9 mouse cellular contexts compared by ENCODE assay signal in the genomic region with DNA sequence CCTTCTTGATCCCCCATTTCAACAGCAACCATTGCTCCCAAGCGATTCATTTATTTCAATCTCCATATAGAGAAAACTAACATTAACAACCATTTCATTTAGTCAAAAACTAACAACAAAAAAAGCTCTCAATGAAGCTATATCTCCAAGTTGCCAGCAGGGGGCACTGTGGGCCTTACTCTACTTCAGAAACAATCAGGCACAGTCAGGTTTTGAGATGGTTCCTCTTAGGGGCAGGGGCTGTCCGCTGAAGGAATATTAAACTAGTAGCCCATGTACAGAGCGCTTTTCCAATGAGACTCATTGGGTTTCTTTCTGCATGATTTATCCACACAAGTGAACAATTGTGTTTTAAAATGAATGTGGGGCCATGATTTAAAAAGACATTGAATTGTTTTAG.
DNase-seq lines count a peak whose midpoint lies in the region; ATAC-seq and TF ChIP-seq lines count a peak whose summit lies in the region.
"Had no signal": no experiment of that assay in that cellular context is flagged by ENCODE, and none has a peak within 500 bp of the region (broad histone marks: within the 10 kb centered on the region; RNA-seq: fewer than 3 reads in every experiment).

No protein-coding gene starts in this region.

- H3K4me1 ChIP-seq in cerebellum, adult 2 months (ENCODE audit: control insufficient read depth, insufficient read depth, low read length), result no peaks in the 10 kb centered on the region
- no peaks in the 10 kb centered on the region for H3K4me1 ChIP-seq in midbrain, embryonic 11.5 days (ENCODE audit: control insufficient read depth, insufficient read depth, low read length)
- peaks cover 11% of the 10 kb centered on the region for H3K4me1 ChIP-seq in midbrain, embryonic 15.5 days

- WGBS in cerebellum, adult 2 months, result 34% methylated on average over 3 of the region's 3 CpGs
- WGBS in midbrain, embryonic 11.5 days, result 33% methylated on average over 3 of the region's 3 CpGs
- 17% methylated on average over 3 of the region's 3 CpGs for WGBS in midbrain, embryonic 15.5 days

- H3K36me3 ChIP-seq in midbrain, embryonic 11.5 days (ENCODE audit: control insufficient read depth, insufficient read depth, low read length), result no peaks in the 10 kb centered on the region
- H3K36me3 ChIP-seq in midbrain, embryonic 15.5 days (replicated peaks), result no peaks in the 10 kb centered on the region

- no peak overlapping the region for H3K4me2 ChIP-seq in midbrain, embryonic 11.5 days
- no peak overlapping the region for H3K4me2 ChIP-seq in midbrain, embryonic 15.5 days

- peak; percentile 33 to 34 for DNase-seq in cerebellum, adult 2 months
- DNase-seq in midbrain, embryonic 11.5 days (ENCODE audit: low spot score, missing footprints), result peak; percentile 88
- DNase-seq in cerebellum, postnatal 36 days, result peak; percentile 45 to 57
- peak; percentile 48 for DNase-seq in kidney, postnatal 14 days
- DNase-seq in lung, postnatal 36 days, result peak; percentile 26
- DNase-seq in spleen, adult 12 weeks (ENCODE audit: low spot score), result no peak

- H3K9me3 ChIP-seq in midbrain, embryonic 11.5 days (ENCODE audit: control insufficient read depth, low read length), result no peaks in the 10 kb centered on the region
- H3K9me3 ChIP-seq in midbrain, embryonic 15.5 days, result no peaks in the 10 kb centered on the region

- ATAC-seq in cerebellum, adult (ENCODE audit: insufficient number of reproducible peaks, low FRiP score, low TSS enrichment), result no peak
- no peak for ATAC-seq in midbrain, embryonic 11.5 days (ENCODE audit: low FRiP score)
- ATAC-seq in midbrain, embryonic 15.5 days (replicated peaks), result no peak

- no peak overlapping the region for H3K9ac ChIP-seq in midbrain, embryonic 11.5 days (ENCODE audit: low read length)
- H3K9ac ChIP-seq in midbrain, embryonic 15.5 days, result no peak overlapping the region

- no peak overlapping the region for H3K27ac ChIP-seq in cerebellum, adult 2 months (ENCODE audit: insufficient read depth, low read length)
- no peak overlapping the region for H3K27ac ChIP-seq in midbrain, embryonic 11.5 days (ENCODE audit: low read depth, low read length)
- H3K27ac ChIP-seq in midbrain, embryonic 15.5 days, result no peak overlapping the region
- H3K27ac ChIP-seq: macrophage had no signal

- TF ChIP-seq CTCF in cerebellum, adult 2 months (IDR thresholded peaks at IDR 0.05; ENCODE audit: borderline replicate concordance, insufficient read depth, low read depth, low read length), result peak; percentile 45; the same call in 1 of the 2 replicates

- H3K27me3 ChIP-seq in cerebellum, adult 2 months (ENCODE audit: control insufficient read depth, insufficient read depth, low read length), result no peaks in the 10 kb centered on the region
- H3K27me3 ChIP-seq in midbrain, embryonic 11.5 days (ENCODE audit: control insufficient read depth, insufficient read depth, low read length), result no peaks in the 10 kb centered on the region
- no peaks in the 10 kb centered on the region for H3K27me3 ChIP-seq in midbrain, embryonic 15.5 days (replicated peaks)

- no peak for TF ChIP-seq POLR2A in cerebellum, adult 2 months (IDR thresholded peaks at IDR 0.05; ENCODE audit: borderline replicate concordance, insufficient read depth, low read length)

- no peak overlapping the region for H3K4me3 ChIP-seq in cerebellum, adult 2 months (replicated peaks; ENCODE audit: insufficient read depth, low read depth, low read length)
- no peak overlapping the region for H3K4me3 ChIP-seq in midbrain, embryonic 11.5 days (ENCODE audit: low read depth, low read length)
- H3K4me3 ChIP-seq in midbrain, embryonic 15.5 days, result no peak overlapping the region
